Mouse (Mus musculus): ENCODE data around the gene Dhdh. TPM values are rescaled to one million over a fixed set of nuclear protein-coding genes. Genes with fewer than 3 reads are reported as not detected.

Dhdh gene
- polyA plus RNA-seq, 1 experiment, result 3.0 TPM

DNA sequence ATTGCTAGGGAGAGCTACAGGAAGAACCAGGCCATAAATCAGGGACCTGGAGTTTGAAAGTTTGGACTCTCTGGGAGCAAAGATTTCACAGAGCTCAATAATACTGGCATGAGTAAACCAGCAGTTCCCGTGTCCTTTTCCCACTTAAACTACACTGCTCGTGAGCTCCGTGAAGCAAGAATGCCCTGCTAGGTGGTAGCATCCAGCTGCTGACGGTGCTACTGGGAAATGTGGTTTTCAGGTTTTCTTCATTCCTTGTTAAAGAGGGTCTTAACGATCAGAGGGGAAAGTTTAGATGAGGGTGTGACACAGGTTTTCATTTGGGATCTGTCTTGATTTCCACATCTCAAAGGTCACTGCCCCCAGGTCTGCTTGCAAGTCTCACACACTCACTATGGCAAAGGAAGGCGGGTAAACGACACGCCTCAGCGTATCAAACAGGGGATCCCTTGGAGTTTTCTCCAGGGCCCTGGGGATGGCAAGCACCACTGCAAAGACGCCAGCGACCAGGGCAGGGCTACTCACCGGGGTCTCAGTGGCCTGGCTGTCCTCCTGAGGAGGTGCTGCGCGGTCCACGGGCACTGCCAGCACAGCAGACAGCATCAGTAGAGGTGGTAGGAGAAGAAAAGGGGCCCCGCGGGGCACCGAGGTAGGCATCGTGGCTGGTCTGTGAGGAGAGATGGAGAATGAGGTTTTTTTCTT is 20.7 kb upstream of the Dhdh start:
- Histone ChIP-seq H3K36me3 (ENCODE audit: control insufficient read depth, insufficient read depth, low read length) (no peaks in the 10 kb centered on the region), H3K27me3 (ENCODE audit: control insufficient read depth, insufficient read depth, low read length) (no peaks in the 10 kb centered on the region), H3K4me1 (ENCODE audit: control insufficient read depth, insufficient read depth, low read length) (peaks cover 14% of the 10 kb centered on the region), H3K4me3 (ENCODE audit: control insufficient read depth, low read depth, low read length) (peak overlapping the region; percentile 98), H3K27ac (ENCODE audit: control insufficient read depth, insufficient read depth, low read depth, low read length) (peak overlapping the region; percentile 47)
- no peak for TF ChIP-seq CTCF (IDR thresholded peaks at IDR 0.05; ENCODE audit: control insufficient read depth, insufficient read depth, insufficient replicate concordance, low read depth, low read length)
- TF ChIP-seq POLR2A (IDR thresholded peaks at IDR 0.05; ENCODE audit: control insufficient read depth, low read depth, low read length), result no peak

DNA sequence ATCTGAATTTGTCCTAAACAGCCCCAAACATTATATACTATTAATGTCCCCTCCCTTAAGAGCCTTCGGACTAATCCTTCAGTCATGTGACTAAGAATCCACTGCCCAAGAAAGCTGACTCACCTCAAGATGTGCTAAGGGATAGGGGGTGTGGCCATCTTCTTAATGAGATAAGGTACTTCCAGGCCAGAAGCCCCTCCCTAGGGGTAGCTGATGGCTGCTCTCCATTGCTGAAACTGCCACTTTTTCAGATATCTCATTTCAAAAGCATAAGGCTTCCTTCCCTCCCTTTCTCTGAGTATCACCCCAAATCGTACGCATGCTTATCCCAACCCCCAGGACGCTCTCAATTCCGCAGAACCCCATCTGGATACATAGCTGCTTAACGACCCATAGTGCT is 20.0 kb upstream of the Dhdh start:
- Histone ChIP-seq H3K27me3 (ENCODE audit: control insufficient read depth, insufficient read depth, low read length) (no peaks in the 10 kb centered on the region), H3K27ac (ENCODE audit: control insufficient read depth, insufficient read depth, low read depth, low read length) (no peak overlapping the region), H3K4me3 (ENCODE audit: control insufficient read depth, low read depth, low read length) (no peak overlapping the region), H3K36me3 (ENCODE audit: control insufficient read depth, insufficient read depth, low read length) (no peaks in the 10 kb centered on the region), H3K4me1 (ENCODE audit: control insufficient read depth, insufficient read depth, low read length) (peaks cover 14% of the 10 kb centered on the region)
- TF ChIP-seq POLR2A (IDR thresholded peaks at IDR 0.05; ENCODE audit: control insufficient read depth, low read depth, low read length) (no peak), CTCF (IDR thresholded peaks at IDR 0.05; ENCODE audit: control insufficient read depth, insufficient read depth, insufficient replicate concordance, low read depth, low read length) (no peak)

DNA sequence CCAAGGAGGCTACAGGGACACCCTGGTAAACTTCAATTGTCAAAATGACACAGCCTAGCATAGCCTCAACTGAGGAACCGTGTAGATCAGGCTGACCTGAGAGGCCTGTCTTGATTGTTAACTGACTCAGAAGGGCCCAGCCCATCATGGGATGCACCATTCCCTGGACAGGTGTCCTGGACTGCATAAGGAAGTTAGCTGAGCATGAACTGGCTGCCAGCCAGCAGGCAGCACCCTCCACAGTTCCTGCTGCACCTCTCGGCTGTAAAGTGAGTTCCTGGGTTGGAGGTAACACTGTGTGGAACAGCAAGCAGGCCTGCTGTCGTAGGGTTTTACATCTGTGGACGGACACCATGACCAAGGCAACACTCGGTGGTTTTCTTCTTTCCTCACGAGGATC is 19.0 kb upstream of the Dhdh start:
- H3K4me1 ChIP-seq (ENCODE audit: control insufficient read depth, insufficient read depth, low read length), result peaks cover 14% of the 10 kb centered on the region
- H3K4me3 ChIP-seq (ENCODE audit: control insufficient read depth, low read depth, low read length), result no peak overlapping the region
- TF ChIP-seq POLR2A (IDR thresholded peaks at IDR 0.05; ENCODE audit: control insufficient read depth, low read depth, low read length) (no peak), CTCF (IDR thresholded peaks at IDR 0.05; ENCODE audit: control insufficient read depth, insufficient read depth, insufficient replicate concordance, low read depth, low read length) (no peak)
- H3K36me3 ChIP-seq (ENCODE audit: control insufficient read depth, insufficient read depth, low read length), result no peaks in the 10 kb centered on the region
- H3K27ac ChIP-seq (ENCODE audit: control insufficient read depth, insufficient read depth, low read depth, low read length), result no peak overlapping the region
- no peaks in the 10 kb centered on the region for H3K27me3 ChIP-seq (ENCODE audit: control insufficient read depth, insufficient read depth, low read length)

DNA sequence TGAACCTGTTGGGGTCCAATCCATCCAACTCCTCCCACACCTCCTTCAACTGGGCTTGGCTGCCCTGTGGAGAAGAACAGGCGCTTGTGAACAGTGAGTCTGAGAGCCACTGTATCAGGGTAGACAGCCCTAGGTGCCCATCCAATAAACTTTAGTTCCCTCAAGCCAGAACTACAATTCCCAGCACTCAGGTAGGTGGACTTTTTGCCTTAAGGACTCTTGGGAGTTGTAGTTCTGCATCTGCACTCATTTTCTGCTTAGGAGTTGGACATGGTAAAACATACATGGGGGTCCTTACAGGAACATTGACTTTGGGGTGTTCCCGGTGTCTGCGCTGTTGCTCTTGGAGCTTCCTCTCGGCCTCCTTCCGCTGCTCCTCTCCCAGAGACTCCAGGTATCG is 9.8 kb upstream of the Dhdh start:
- H3K27ac ChIP-seq (ENCODE audit: control insufficient read depth, insufficient read depth, low read depth, low read length), result no peak overlapping the region
- no peaks in the 10 kb centered on the region for H3K4me1 ChIP-seq (ENCODE audit: control insufficient read depth, insufficient read depth, low read length)
- H3K36me3 ChIP-seq (ENCODE audit: control insufficient read depth, insufficient read depth, low read length), result no peaks in the 10 kb centered on the region
- H3K27me3 ChIP-seq (ENCODE audit: control insufficient read depth, insufficient read depth, low read length), result no peaks in the 10 kb centered on the region
- TF ChIP-seq CTCF (IDR thresholded peaks at IDR 0.05; ENCODE audit: control insufficient read depth, insufficient read depth, insufficient replicate concordance, low read depth, low read length) (no peak), POLR2A (IDR thresholded peaks at IDR 0.05; ENCODE audit: control insufficient read depth, low read depth, low read length) (no peak)
- H3K4me3 ChIP-seq (ENCODE audit: control insufficient read depth, low read depth, low read length), result no peak overlapping the region

DNA sequence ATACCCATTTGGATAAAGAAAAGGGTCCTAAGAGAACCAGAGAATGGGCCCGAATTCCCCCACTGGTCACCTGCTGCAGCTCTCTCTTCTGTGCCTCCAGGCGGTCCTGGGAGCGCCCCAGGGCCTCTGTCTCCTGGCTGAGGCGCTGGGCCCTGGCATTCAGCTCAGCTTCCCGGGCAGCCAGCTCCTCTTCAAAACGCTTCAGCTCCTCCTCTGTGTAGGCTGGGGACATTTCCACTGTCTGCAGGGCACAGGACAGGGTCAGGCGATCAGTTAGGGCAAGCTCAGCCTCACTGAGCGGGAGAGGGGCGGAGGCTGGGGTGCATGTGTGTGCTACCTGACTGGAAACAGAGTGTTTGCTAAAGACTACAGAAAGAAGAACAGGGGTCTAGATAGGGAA is 5.9 kb upstream of the Dhdh start:
- Histone ChIP-seq H3K27me3 (ENCODE audit: control insufficient read depth, insufficient read depth, low read length) (no peaks in the 10 kb centered on the region), H3K36me3 (ENCODE audit: control insufficient read depth, insufficient read depth, low read length) (no peaks in the 10 kb centered on the region), H3K27ac (ENCODE audit: control insufficient read depth, insufficient read depth, low read depth, low read length) (no peak overlapping the region), H3K4me3 (ENCODE audit: control insufficient read depth, low read depth, low read length) (no peak overlapping the region), H3K4me1 (ENCODE audit: control insufficient read depth, insufficient read depth, low read length) (no peaks in the 10 kb centered on the region)
- TF ChIP-seq CTCF (IDR thresholded peaks at IDR 0.05; ENCODE audit: control insufficient read depth, insufficient read depth, insufficient replicate concordance, low read depth, low read length) (no peak), POLR2A (IDR thresholded peaks at IDR 0.05; ENCODE audit: control insufficient read depth, low read depth, low read length) (no peak)

DNA sequence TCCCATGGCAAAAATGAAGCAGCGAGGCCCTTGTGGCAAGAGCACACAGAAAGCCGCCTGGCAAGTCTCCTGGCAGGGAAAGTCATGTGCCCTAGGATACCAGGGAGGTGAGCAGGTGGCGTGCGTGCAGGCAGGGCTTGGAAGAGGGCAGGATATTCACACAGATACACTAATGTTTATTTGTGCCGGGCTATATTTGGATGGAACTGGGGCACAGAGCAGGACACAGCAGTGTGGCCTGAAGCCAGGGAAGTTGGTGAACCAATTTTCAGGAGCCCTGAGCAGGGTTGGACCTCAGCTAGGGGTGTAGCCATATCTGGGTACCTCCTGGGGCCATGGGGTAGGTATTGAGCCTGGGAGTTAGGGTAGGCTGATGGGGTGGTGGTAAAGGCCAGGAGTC is 4.3 kb upstream of the Dhdh start:
- Histone ChIP-seq H3K4me1 (ENCODE audit: control insufficient read depth, insufficient read depth, low read length) (peaks cover 2% of the 10 kb centered on the region), H3K27ac (ENCODE audit: control insufficient read depth, insufficient read depth, low read depth, low read length) (no peak overlapping the region), H3K36me3 (ENCODE audit: control insufficient read depth, insufficient read depth, low read length) (no peaks in the 10 kb centered on the region), H3K4me3 (ENCODE audit: control insufficient read depth, low read depth, low read length) (no peak overlapping the region), H3K27me3 (ENCODE audit: control insufficient read depth, insufficient read depth, low read length) (no peaks in the 10 kb centered on the region)
- TF ChIP-seq POLR2A (IDR thresholded peaks at IDR 0.05; ENCODE audit: control insufficient read depth, low read depth, low read length) (no peak), CTCF (IDR thresholded peaks at IDR 0.05; ENCODE audit: control insufficient read depth, insufficient read depth, insufficient replicate concordance, low read depth, low read length) (no peak)

DNA sequence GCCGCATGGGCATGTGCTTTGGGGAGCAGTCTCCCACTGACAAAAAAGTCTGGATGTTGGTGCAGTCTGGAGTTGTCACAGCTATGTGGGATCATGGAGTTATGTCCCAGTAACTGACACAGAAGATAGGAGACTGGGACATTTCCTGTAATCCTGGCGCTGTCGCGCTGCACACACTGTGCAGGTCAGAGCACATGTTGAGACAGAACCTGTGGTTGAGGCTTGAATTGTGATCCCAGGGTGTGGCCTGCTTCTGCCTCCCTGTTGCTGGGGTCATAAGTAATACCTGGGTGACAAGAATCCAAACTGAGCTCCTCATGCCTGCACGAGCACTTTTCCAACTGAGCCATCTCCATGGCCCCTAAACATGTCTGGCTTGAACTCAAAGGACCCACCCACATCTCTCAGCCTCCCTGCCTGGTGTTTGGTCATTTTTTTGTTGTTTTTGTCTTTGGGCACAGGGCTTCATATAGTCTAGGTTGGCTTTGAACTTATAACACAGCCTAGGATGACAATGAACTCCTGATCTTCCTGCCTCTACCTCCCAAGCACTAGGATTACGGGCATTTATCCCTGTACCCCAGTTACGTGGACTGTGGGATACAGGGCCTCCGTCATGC is 3.7 kb upstream of the Dhdh start:
- Histone ChIP-seq H3K36me3 (ENCODE audit: control insufficient read depth, insufficient read depth, low read length) (no peaks in the 10 kb centered on the region), H3K27ac (ENCODE audit: control insufficient read depth, insufficient read depth, low read depth, low read length) (no peak overlapping the region), H3K4me1 (ENCODE audit: control insufficient read depth, insufficient read depth, low read length) (peaks cover 2% of the 10 kb centered on the region), H3K27me3 (ENCODE audit: control insufficient read depth, insufficient read depth, low read length) (no peaks in the 10 kb centered on the region), H3K4me3 (ENCODE audit: control insufficient read depth, low read depth, low read length) (no peak overlapping the region)
- TF ChIP-seq POLR2A (IDR thresholded peaks at IDR 0.05; ENCODE audit: control insufficient read depth, low read depth, low read length), result no peak
- no peak for TF ChIP-seq CTCF (IDR thresholded peaks at IDR 0.05; ENCODE audit: control insufficient read depth, insufficient read depth, insufficient replicate concordance, low read depth, low read length)
